Mouse (Mus musculus): Measurements from ENCODE around the gene Gm49318. TPM values are rescaled to one million over a fixed set of nuclear protein-coding genes. Genes with fewer than 3 reads are reported as not detected.

Gm49318 gene
- polyA plus RNA-seq, 1 experiment from 2014 or later = not detected

- 2% methylated on average over 42 of the region's 42 CpGs for WGBS
- peak; percentile 41; the same call in 1 of the 2 replicates for ATAC-seq (ENCODE audit: insufficient read depth, low FRiP score, low read depth)
- Histone ChIP-seq H3K36me3 (no peaks in the 10 kb centered on the region), H3K27ac (no peak within 1 kb of the TSS), H3K4me3 (replicated peaks) (peak within 1 kb of the TSS; percentile 49), H3K9me3 (no peaks in the 10 kb centered on the region), H3K4me1 (peaks cover 24% of the 10 kb centered on the region), H3K9ac (no peak within 1 kb of the TSS), H3K27me3 (replicated peaks) (peaks cover 60% of the 10 kb centered on the region), H3K4me2 (peak within 1 kb of the TSS; percentile 90)
Observed at GRCm38 (mm10) chr9:21989230-21990110, 81.6 kb downstream of the Gm49318 start, which contains the start of gene Rgl3. TSS of gene Rgl3 (minus strand) at chr9:21989446.

GRCm38 (mm10) chr9:21988421-21989101 is 82.5 kb downstream of the Gm49318 start:
- no peaks in the 10 kb centered on the region for H3K36me3 ChIP-seq
- H3K9ac ChIP-seq = no peak overlapping the region
- peak overlapping the region; percentile 90 for H3K4me2 ChIP-seq
- no peak overlapping the region for H3K27ac ChIP-seq
- H3K4me3 ChIP-seq (replicated peaks) = peak overlapping the region; percentile 49
- no peaks in the 10 kb centered on the region for H3K9me3 ChIP-seq
- WGBS = under 1% methylated on average over 32 of the region's 32 CpGs
- H3K27me3 ChIP-seq (replicated peaks) = peaks cover 60% of the 10 kb centered on the region
- H3K4me1 ChIP-seq = peaks cover 24% of the 10 kb centered on the region
- ATAC-seq (ENCODE audit: insufficient read depth, low FRiP score, low read depth) = peak; percentile 61

- Histone ChIP-seq H3K4me2 (peak overlapping the region; percentile 90), H3K27me3 (replicated peaks) (peaks cover 60% of the 10 kb centered on the region), H3K4me3 (replicated peaks) (peak overlapping the region; percentile 49), H3K27ac (no peak overlapping the region), H3K36me3 (no peaks in the 10 kb centered on the region), H3K4me1 (peaks cover 24% of the 10 kb centered on the region), H3K9ac (no peak overlapping the region), H3K9me3 (no peaks in the 10 kb centered on the region)
- 9% methylated on average over 36 of the region's 36 CpGs for whole genome bisulfite sequencing
- ATAC-seq (ENCODE audit: insufficient read depth, low FRiP score, low read depth) = no peak
Observed at GRCm38 (mm10) chr9:21987592-21988342, 83.3 kb downstream of the Gm49318 start.

Small RNA genes within 50 kb of the gene (microRNA-seq; reads per million reads assigned to microRNA genes)
- not detected for gene Mir7084

Other genes starting within 250 kb of the Gm49318 start
- gene Angptl8, start 235.7 kb downstream of the Gm49318 start, polyA plus RNA-seq (2015; fragmentation: Nextera tagmentation; extraction: Ambion mirVana) = 5.9 and 8.1 TPM in 2 replicates
- gene Dock6, start 218.6 kb downstream of the Gm49318 start, polyA plus RNA-seq (2015; fragmentation: Nextera tagmentation; extraction: Ambion mirVana) = 41.8 and 44.7 TPM in 2 replicates
- 72.0 and 75.8 TPM in 2 replicates for gene Rab3d, start 153.1 kb downstream of the Gm49318 start, polyA plus RNA-seq (2015; fragmentation: Nextera tagmentation; extraction: Ambion mirVana)
- 4.4 and 5.2 TPM in 2 replicates for gene Ccdc159, start 143.8 kb downstream of the Gm49318 start, polyA plus RNA-seq (2015; fragmentation: Nextera tagmentation; extraction: Ambion mirVana)
- 70.7 and 74.5 TPM in 2 replicates for gene Tmem205, start 143.7 kb downstream of the Gm49318 start, polyA plus RNA-seq (2015; fragmentation: Nextera tagmentation; extraction: Ambion mirVana)
- 7.9 and 8.1 TPM in 2 replicates for gene Plppr2, start 134.2 kb downstream of the Gm49318 start, polyA plus RNA-seq (2015; fragmentation: Nextera tagmentation; extraction: Ambion mirVana)
- 6.2 and 6.6 TPM in 2 replicates for gene Swsap1, start 115.5 kb downstream of the Gm49318 start, polyA plus RNA-seq (2015; fragmentation: Nextera tagmentation; extraction: Ambion mirVana)
- 8.5 and 14.7 TPM in 2 replicates for gene Epor, start 107.8 kb downstream of the Gm49318 start, polyA plus RNA-seq (2015; fragmentation: Nextera tagmentation; extraction: Ambion mirVana)
- 5.0 TPM in 2 replicates for gene Rgl3, start 81.8 kb downstream of the Gm49318 start, polyA plus RNA-seq (2015; fragmentation: Nextera tagmentation; extraction: Ambion mirVana)
- 0.32 and 0.45 TPM in 2 replicates for gene Ccdc151, start 68.6 kb downstream of the Gm49318 start, polyA plus RNA-seq (2015; fragmentation: Nextera tagmentation; extraction: Ambion mirVana)
- 105 and 113 TPM in 2 replicates for gene Prkcsh, start 68.5 kb downstream of the Gm49318 start, polyA plus RNA-seq (2015; fragmentation: Nextera tagmentation; extraction: Ambion mirVana)
- gene Elavl3, start 19.2 kb downstream of the Gm49318 start, polyA plus RNA-seq (2015; fragmentation: Nextera tagmentation; extraction: Ambion mirVana) = 2.8 TPM in 2 replicates
- gene Zfp653, start 117 bp upstream of the Gm49318 start, polyA plus RNA-seq (2015; fragmentation: Nextera tagmentation; extraction: Ambion mirVana) = 12.6 and 14.1 TPM in 2 replicates
- gene Ecsit, start 14.2 kb upstream of the Gm49318 start, polyA plus RNA-seq (2015; fragmentation: Nextera tagmentation; extraction: Ambion mirVana) = 40.4 and 42.8 TPM in 2 replicates
- gene Cnn1, start 28.0 kb upstream of the Gm49318 start, polyA plus RNA-seq (2015; fragmentation: Nextera tagmentation; extraction: Ambion mirVana) = 403 and 444 TPM in 2 replicates
- gene Elof1, start 45.9 kb upstream of the Gm49318 start, polyA plus RNA-seq (2015; fragmentation: Nextera tagmentation; extraction: Ambion mirVana) = 163 and 165 TPM in 2 replicates
- 29.4 and 38.3 TPM in 2 replicates for gene Acp5, start 64.5 kb upstream of the Gm49318 start, polyA plus RNA-seq (2015; fragmentation: Nextera tagmentation; extraction: Ambion mirVana)
- gene Pigyl, start 85.6 kb upstream of the Gm49318 start, polyA plus RNA-seq (2015; fragmentation: Nextera tagmentation; extraction: Ambion mirVana) = 88.6 and 97.2 TPM in 2 replicates
- 1.7 and 1.9 TPM in 2 replicates for gene Zfp872, start 116.8 kb upstream of the Gm49318 start, polyA plus RNA-seq (2015; fragmentation: Nextera tagmentation; extraction: Ambion mirVana)
- 31.1 and 33.5 TPM in 2 replicates for gene Zfp809, start 154.5 kb upstream of the Gm49318 start, polyA plus RNA-seq (2015; fragmentation: Nextera tagmentation; extraction: Ambion mirVana)
- 3.9 and 4.4 TPM in 2 replicates for gene Zfp599, start 188.6 kb upstream of the Gm49318 start, polyA plus RNA-seq (2015; fragmentation: Nextera tagmentation; extraction: Ambion mirVana)
- 15.7 and 20.1 TPM in 2 replicates for gene Zfp810, start 236.4 kb upstream of the Gm49318 start, polyA plus RNA-seq (2015; fragmentation: Nextera tagmentation; extraction: Ambion mirVana)